Mouse (Mus musculus) midbrain, embryonic 12.5 days (tissue): ENCODE data around the gene Defa33. TPM values are rescaled to one million over a fixed set of nuclear protein-coding genes. Genes with fewer than 3 reads are reported as not detected.
"Not testable (repeated sequence)": the region's sequence is repeated elsewhere in the genome, so short reads cannot be mapped to it uniquely, and the experiment has no call there.

Experiments used
- ATAC-seq: fragments of 200-750 bp; cut with Nextera tagmentation; 2 replicates; pipeline ENCODE4 v1.8.0; 2017; ENCODE audit warnings: low read depth, moderate TSS enrichment, moderate library complexity; ENCODE audit not compliant: low FRiP score
- H3K27ac ChIP-seq: fragments of 300-500 bp; sonication (generic); replicated peaks from 2 replicates; pipeline ENCODE4 v1.5.1; 2016; ENCODE audit warnings: mild to moderate bottlenecking
- H3K27me3 ChIP-seq: fragments of 300-500 bp; sonication (generic); 2 replicates; pipeline ENCODE4 v1.6.1; 2016; ENCODE audit warnings: mild to moderate bottlenecking
- H3K36me3 ChIP-seq: fragments of 300-500 bp; sonication (generic); 2 replicates; pipeline ENCODE4 v1.6.1; 2016
- H3K4me1 ChIP-seq: fragments of 300-500 bp; sonication (generic); 2 replicates; pipeline ENCODE4 v1.6.1; 2016
- H3K4me2 ChIP-seq: fragments of 300-500 bp; sonication (generic); replicated peaks from 2 replicates; pipeline ENCODE4 v1.6.1; 2016; ENCODE audit warnings: mild to moderate bottlenecking, moderate library complexity
- H3K4me3 ChIP-seq: fragments of 300-500 bp; sonication (generic); 2 replicates; pipeline ENCODE4 v1.5.1; 2016; ENCODE audit warnings: mild to moderate bottlenecking
- H3K9ac ChIP-seq: fragments of 300-500 bp; sonication (generic); replicated peaks from 2 replicates; pipeline ENCODE4 v1.6.1; 2016; ENCODE audit warnings: mild to moderate bottlenecking, moderate library complexity
- H3K9me3 ChIP-seq: fragments of 300-500 bp; sonication (generic); 2 replicates; pipeline ENCODE4 v1.6.1; 2016; ENCODE audit warnings: mild to moderate bottlenecking
- WGBS: fragments of 180-500 bp; shearing (Covaris S2); methylation state at CpG from one replicate; pipeline ENCODE4 v1.1.7; 2016; 5-methylcytosine and 5-hydroxymethylcytosine counted together
- polyA plus RNA-seq: library from polyadenylated mRNA; unstranded; fragments of >200 nt; fragmentation: Nextera tagmentation; extraction: Ambion mirVana; gene quantifications from 2 replicates; pipeline ENCODE4 v1.2.1, GENCODE M21; 2016

Gene Defa33
- not detected in 2 replicates for polyA plus RNA-seq

GRCm38 (mm10) chr8:21391511-21391910 lies at the start of gene Defa33:
TSS of gene Defa33 (plus strand) at chr8:21391811.
- H3K9me3 ChIP-seq, H3K27ac ChIP-seq, ATAC-seq, H3K4me3 ChIP-seq, H3K4me2 ChIP-seq, H3K36me3 ChIP-seq, H3K4me1 ChIP-seq, H3K9ac ChIP-seq, H3K27me3 ChIP-seq: not testable (repeated sequence)
- WGBS, result no CpG with 5 or more reads among the region's 2 CpGs

- not testable (repeated sequence) for H3K4me1 ChIP-seq, ATAC-seq, H3K27ac ChIP-seq, H3K9ac ChIP-seq, H3K27me3 ChIP-seq, H3K4me2 ChIP-seq, H3K9me3 ChIP-seq, H3K36me3 ChIP-seq, H3K4me3 ChIP-seq
- no CpG with 5 or more reads among the region's 2 CpGs for WGBS
Measured at GRCm38 (mm10) chr8:21378215-21378614, 13.4 kb upstream of the Defa33 start, which contains the start of gene Defa2. TSS of gene Defa2 (plus strand) at chr8:21378515.

- not testable (repeated sequence) for H3K4me3 ChIP-seq, ATAC-seq, H3K27ac ChIP-seq, H3K4me1 ChIP-seq, H3K9ac ChIP-seq, H3K4me2 ChIP-seq, H3K27me3 ChIP-seq, H3K9me3 ChIP-seq, H3K36me3 ChIP-seq
- no CpG with 5 or more reads among the region's 1 CpGs for WGBS
Measured at GRCm38 (mm10) chr8:21427111-21427510, 35.5 kb downstream of the Defa33 start, which contains the start of gene Defa36. TSS of gene Defa36 (plus strand) at chr8:21427411.

Other genes with a start within 250 kb of the Defa33 start
- gene Defa22, start 229.5 kb upstream of the Defa33 start, polyA plus RNA-seq, result not detected in 2 replicates
- gene Defa31, start 200.2 kb upstream of the Defa33 start, polyA plus RNA-seq, result not detected in 2 replicates
- not detected in 2 replicates for gene Gm15293, start 190.2 kb upstream of the Defa33 start, polyA plus RNA-seq
- not detected in 2 replicates for gene Gm15292, start 142.1 kb upstream of the Defa33 start, polyA plus RNA-seq
- gene Defa27, start 76.3 kb upstream of the Defa33 start, polyA plus RNA-seq, result not detected in 2 replicates
- not detected in 2 replicates for gene Defa29, start 64.8 kb upstream of the Defa33 start, polyA plus RNA-seq
- gene Defa2, start 13.3 kb upstream of the Defa33 start, polyA plus RNA-seq, result not detected in 2 replicates
- gene Defa36, start 35.6 kb downstream of the Defa33 start, polyA plus RNA-seq, result not detected in 2 replicates
- not detected in 2 replicates for gene Gm7849, start 64.7 kb downstream of the Defa33 start, polyA plus RNA-seq
- not detected in 2 replicates for gene Defa20, start 117.4 kb downstream of the Defa33 start, polyA plus RNA-seq
- not detected in 2 replicates for gene Defa32, start 137.2 kb downstream of the Defa33 start, polyA plus RNA-seq
- not detected in 2 replicates for gene Defa37, start 173.6 kb downstream of the Defa33 start, polyA plus RNA-seq
- gene Defa28, start 191.2 kb downstream of the Defa33 start, polyA plus RNA-seq, result not detected in 2 replicates
- not detected in 2 replicates for gene Gm7861, start 202.7 kb downstream of the Defa33 start, polyA plus RNA-seq
- gene Defa26, start 226.4 kb downstream of the Defa33 start, polyA plus RNA-seq, result not detected in 2 replicates